Mouse (Mus musculus) liver, embryonic 16.5 days (tissue): ENCODE results near the gene Frmd4b. TPM values are rescaled to one million over a fixed set of nuclear protein-coding genes. Genes with fewer than 3 reads are reported as not detected.

Experiments used
- ATAC-seq: fragments of 200-750 bp; cut with Nextera tagmentation; 2 replicates; pipeline ENCODE4 v1.8.0; 2017; ENCODE audit warnings: low read depth, mild to moderate bottlenecking, moderate number of reproducible peaks, moderate library complexity
- H3K27ac ChIP-seq: fragments of 300-500 bp; sonication (generic); 2 replicates; pipeline ENCODE4 v1.5.1; 2014; ENCODE audit warnings: mild to moderate bottlenecking, low read length
- H3K27me3 ChIP-seq: fragments of 300-500 bp; sonication (generic); 2 replicates; pipeline ENCODE4 v1.6.1; 2014; ENCODE audit warnings: low read depth, low read length, mixed read lengths; ENCODE audit not compliant: control insufficient read depth, insufficient read depth
- H3K36me3 ChIP-seq: fragments of 300-500 bp; sonication (generic); 2 replicates; pipeline ENCODE4 v1.6.1; 2014; ENCODE audit warnings: mild to moderate bottlenecking; ENCODE audit not compliant: control insufficient read depth, insufficient read depth
- H3K4me1 ChIP-seq: fragments of 300-500 bp; sonication (generic); 2 replicates; pipeline ENCODE4 v1.6.1; 2014; ENCODE audit warnings: low read depth, low read length, mixed read lengths; ENCODE audit not compliant: control insufficient read depth
- H3K4me2 ChIP-seq: fragments of 300-500 bp; sonication (generic); 2 replicates; pipeline ENCODE4 v1.6.1; 2014; ENCODE audit warnings: low read depth, low read length, mixed read lengths
- H3K4me3 ChIP-seq: fragments of 300-500 bp; sonication (generic); 2 replicates; pipeline ENCODE4 v1.5.1; 2014; ENCODE audit warnings: low read depth, mild to moderate bottlenecking, low read length
- H3K9ac ChIP-seq: fragments of 300-500 bp; sonication (generic); 2 replicates; pipeline ENCODE4 v1.6.1; 2014; ENCODE audit warnings: low read depth, low read length
- H3K9me3 ChIP-seq: fragments of 300-500 bp; sonication (generic); replicated peaks from 2 replicates; pipeline ENCODE4 v1.6.1; 2016; ENCODE audit warnings: low read length; ENCODE audit not compliant: control insufficient read depth
- WGBS: fragments of 180-500 bp; shearing (Covaris S2); extraction: QIAGEN DNeasy Blood & Tissue Kit; methylation state at CpG from one replicate; pipeline ENCODE4 v1.1.7; 2014; ENCODE audit not compliant: insufficient replicate concordance; 5-methylcytosine and 5-hydroxymethylcytosine counted together
- polyA plus RNA-seq: library from polyadenylated mRNA; unstranded; fragments of >200 nt; fragmentation: Nextera tagmentation; extraction: Ambion mirVana; gene quantifications from 2 replicates; pipeline ENCODE4 v1.2.1, GENCODE M21; 2015

Frmd4b gene
- polyA plus RNA-seq, 1 experiment from 2014 or later, result 8.9 TPM

DNA sequence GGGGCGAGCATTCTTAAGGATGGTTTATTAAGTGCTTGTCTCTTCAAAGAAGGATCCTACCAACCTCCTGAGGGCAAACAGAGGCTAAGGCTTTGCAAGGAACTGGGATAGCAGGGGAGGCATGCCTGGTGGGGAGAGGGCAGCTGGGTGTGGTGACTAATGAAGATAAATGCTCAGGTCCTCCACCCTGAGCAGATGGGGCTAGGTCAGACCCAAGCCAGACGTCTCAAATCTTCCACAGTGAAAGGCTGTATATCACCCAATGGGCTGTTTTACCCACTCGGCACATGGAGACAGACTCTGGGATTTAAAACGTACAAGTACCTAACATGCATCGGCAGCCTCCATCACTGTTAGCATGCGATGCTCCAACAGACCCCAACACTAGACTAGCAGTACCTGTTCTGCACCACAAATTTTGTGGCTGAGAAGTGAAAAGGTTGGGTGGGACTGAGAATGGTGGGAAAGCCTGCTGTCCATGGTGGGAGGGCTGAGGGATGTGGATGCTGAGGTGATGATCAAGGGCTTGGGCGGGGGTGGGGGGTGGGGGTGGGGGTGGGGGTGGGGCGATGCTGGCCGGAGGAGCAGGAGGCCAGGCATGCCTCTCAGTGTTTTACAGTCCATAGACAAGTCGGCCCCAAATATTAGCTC, 214.4 kb downstream of the Frmd4b start:
- H3K9me3 ChIP-seq, result no peaks in the 10 kb centered on the region
- H3K4me2 ChIP-seq, result no peak overlapping the region
- ATAC-seq, result no peak
- H3K36me3 ChIP-seq, result no peaks in the 10 kb centered on the region
- H3K27me3 ChIP-seq, result no peaks in the 10 kb centered on the region
- no peak overlapping the region for H3K9ac ChIP-seq
- H3K4me3 ChIP-seq, result no peak overlapping the region
- H3K4me1 ChIP-seq, result peaks cover 25% of the 10 kb centered on the region
- H3K27ac ChIP-seq, result no peak overlapping the region
- 68% methylated on average over 10 of the region's 10 CpGs for WGBS

DNA sequence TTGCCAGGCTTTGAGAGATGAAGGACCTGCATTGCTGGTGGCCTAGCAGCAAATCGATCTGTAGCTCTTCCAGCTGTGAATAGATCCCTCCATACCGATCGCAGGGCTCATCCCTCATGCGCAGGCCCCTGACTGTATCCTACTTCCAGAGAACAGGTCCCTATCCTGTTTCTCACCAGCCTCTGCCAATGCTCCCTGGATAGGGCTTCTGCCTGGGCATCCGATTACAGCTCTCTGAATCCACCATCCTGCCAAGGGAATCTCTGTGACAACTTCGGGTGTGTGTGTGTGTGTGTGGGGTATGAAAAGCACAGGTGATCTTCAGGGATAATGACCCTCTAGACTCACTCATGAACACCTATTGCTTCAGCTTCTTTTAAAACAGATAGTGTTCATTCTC, 216.9 kb downstream of the Frmd4b start:
- 73% methylated on average over 6 of the region's 6 CpGs for WGBS
- Histone ChIP-seq H3K36me3 (no peaks in the 10 kb centered on the region), H3K27ac (no peak overlapping the region), H3K9ac (no peak overlapping the region), H3K4me1 (peaks cover 7% of the 10 kb centered on the region), H3K27me3 (no peaks in the 10 kb centered on the region), H3K4me2 (no peak overlapping the region), H3K9me3 (no peaks in the 10 kb centered on the region), H3K4me3 (no peak overlapping the region)
- no peak for ATAC-seq

DNA sequence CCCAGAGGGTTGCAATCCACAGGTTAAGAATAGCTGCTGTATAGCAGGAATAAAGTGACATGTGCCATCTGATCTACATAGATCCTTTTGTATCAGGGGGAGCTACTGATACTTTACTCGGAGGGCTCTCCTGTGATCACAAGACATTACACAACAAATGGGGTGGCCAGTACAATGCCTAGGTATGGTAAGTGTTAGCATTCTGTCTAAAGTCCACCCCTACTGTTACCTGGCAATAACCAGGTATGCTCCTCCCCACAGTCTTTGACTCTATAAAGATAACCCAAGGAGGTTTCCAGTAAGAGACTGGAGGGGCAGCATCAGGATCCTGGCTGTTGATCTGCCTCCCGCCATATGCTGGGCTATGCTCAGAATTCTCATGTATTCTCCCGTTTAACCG, 219.4 kb downstream of the Frmd4b start:
- Histone ChIP-seq H3K36me3 (no peaks in the 10 kb centered on the region), H3K27ac (no peak overlapping the region), H3K4me2 (no peak overlapping the region), H3K4me3 (no peak overlapping the region), H3K9me3 (no peaks in the 10 kb centered on the region), H3K9ac (no peak overlapping the region), H3K4me1 (no peaks in the 10 kb centered on the region; the same call in 1 of the 2 replicates), H3K27me3 (no peaks in the 10 kb centered on the region)
- 73% methylated on average over 4 of the region's 4 CpGs for WGBS
- ATAC-seq, result no peak

- Histone ChIP-seq H3K4me2 (no peak overlapping the region), H3K4me1 (no peaks in the 10 kb centered on the region; the same call in 1 of the 2 replicates), H3K9ac (no peak overlapping the region)
These were observed 220.4 kb downstream of the Frmd4b start for GRCm38 (mm10) chr6:97396957-97397354.

GRCm38 (mm10) chr6:97396351-97396956, 220.9 kb downstream of the Frmd4b start:
- WGBS, result 61% methylated on average over 9 of the region's 9 CpGs
- no peaks in the 10 kb centered on the region for H3K27me3 ChIP-seq
- H3K4me3 ChIP-seq, result no peak overlapping the region
- H3K9me3 ChIP-seq, result no peaks in the 10 kb centered on the region
- ATAC-seq, result no peak
- no peak overlapping the region for H3K27ac ChIP-seq
- H3K36me3 ChIP-seq, result no peaks in the 10 kb centered on the region
- H3K4me2 ChIP-seq, result no peak overlapping the region
- no peak overlapping the region for H3K9ac ChIP-seq
- H3K4me1 ChIP-seq, result no peaks in the 10 kb centered on the region; the same call in 1 of the 2 replicates

More at GRCm38 (mm10) chr6:97396957-97397354, 220.4 kb downstream of the Frmd4b start:
- 47% methylated on average over 3 of the region's 3 CpGs for WGBS
- no peak for ATAC-seq
- no peaks in the 10 kb centered on the region for H3K36me3 ChIP-seq
- H3K9me3 ChIP-seq, result no peaks in the 10 kb centered on the region
- no peaks in the 10 kb centered on the region for H3K27me3 ChIP-seq
- H3K4me3 ChIP-seq, result no peak overlapping the region
- no peak overlapping the region for H3K27ac ChIP-seq

- ATAC-seq, result no peak
- Histone ChIP-seq H3K4me3 (no peak overlapping the region), H3K9ac (no peak overlapping the region), H3K36me3 (no peaks in the 10 kb centered on the region), H3K27ac (no peak overlapping the region), H3K27me3 (no peaks in the 10 kb centered on the region), H3K4me2 (no peak overlapping the region), H3K9me3 (no peaks in the 10 kb centered on the region), H3K4me1 (no peaks in the 10 kb centered on the region; the same call in 1 of the 2 replicates)
- 49% methylated on average over 17 of the region's 17 CpGs for WGBS
These were observed 221.6 kb downstream of the Frmd4b start for GRCm38 (mm10) chr6:97395477-97396350.

GRCm38 (mm10) chr6:97394473-97395075, 222.8 kb downstream of the Frmd4b start:
- no peak for ATAC-seq
- WGBS, result 68% methylated on average over 12 of the region's 12 CpGs
- Histone ChIP-seq H3K4me3 (no peak overlapping the region), H3K27me3 (no peaks in the 10 kb centered on the region), H3K4me1 (no peaks in the 10 kb centered on the region; the same call in 1 of the 2 replicates), H3K9ac (no peak overlapping the region), H3K4me2 (no peak overlapping the region), H3K36me3 (no peaks in the 10 kb centered on the region), H3K27ac (no peak overlapping the region), H3K9me3 (no peaks in the 10 kb centered on the region)

GRCm38 (mm10) chr6:97392912-97393311, 224.4 kb downstream of the Frmd4b start:
- no peak overlapping the region for H3K4me3 ChIP-seq
- no peak overlapping the region for H3K9ac ChIP-seq
- no peak for ATAC-seq
- H3K4me2 ChIP-seq, result no peak overlapping the region
- WGBS, result 70% methylated on average over 3 of the region's 3 CpGs
- H3K4me1 ChIP-seq, result no peaks in the 10 kb centered on the region; the same call in 1 of the 2 replicates
- no peak overlapping the region for H3K27ac ChIP-seq
- H3K9me3 ChIP-seq, result no peaks in the 10 kb centered on the region
- no peaks in the 10 kb centered on the region for H3K27me3 ChIP-seq
- no peaks in the 10 kb centered on the region for H3K36me3 ChIP-seq
